Mouse (Mus musculus) ES-Bruce4 (cell line): ENCODE data around the gene Setdb1. TPM values are rescaled to one million over a fixed set of nuclear protein-coding genes. Genes with fewer than 3 reads are reported as not detected.

Source experiments
- H3K27ac ChIP-seq: 2 replicates; pipeline ENCODE4 v1.5.1; 2012; ENCODE audit warnings: low read length, inconsistent platforms; ENCODE audit not compliant: insufficient read depth
- H3K27me3 ChIP-seq: 2 replicates; pipeline ENCODE4 v1.6.1; 2012; ENCODE audit warnings: mild to moderate bottlenecking, low read length, inconsistent platforms; ENCODE audit not compliant: control insufficient read depth, poor library complexity, insufficient read depth, severe bottlenecking
- H3K36me3 ChIP-seq: 2 replicates; pipeline ENCODE4 v1.6.1; 2012; ENCODE audit warnings: inconsistent platforms, mild to moderate bottlenecking, low read length, moderate library complexity; ENCODE audit not compliant: control insufficient read depth, poor library complexity, insufficient read depth, severe bottlenecking
- H3K4me1 ChIP-seq: one replicate; pipeline ENCODE4 v1.8.1; 2011; ENCODE audit warnings: low read length; ENCODE audit not compliant: control insufficient read depth, insufficient read depth
- H3K4me3 ChIP-seq: 2 replicates; pipeline ENCODE4 v1.5.1; 2011; ENCODE audit warnings: low read depth, mild to moderate bottlenecking, low read length
- H3K9ac ChIP-seq: 2 replicates; pipeline ENCODE4 v1.6.1; 2012; ENCODE audit warnings: low read depth, mild to moderate bottlenecking, inconsistent platforms; ENCODE audit not compliant: poor library complexity, severe bottlenecking
- H3K9me3 ChIP-seq: replicated peaks from 2 replicates; pipeline ENCODE4 v1.6.1; 2012; ENCODE audit warnings: mild to moderate bottlenecking, low read length, inconsistent platforms; ENCODE audit not compliant: control insufficient read depth, poor library complexity, insufficient read depth, severe bottlenecking
- CTCF ChIP-seq: IDR thresholded peaks from one replicate; pipeline ENCODE4 v1.8.1; 2011; ENCODE audit warnings: low read depth, low read length
- EP300 ChIP-seq: IDR thresholded peaks from 2 replicates; pipeline ENCODE4 v1.6.1; 2011; ENCODE audit warnings: low read depth, low read length; ENCODE audit not compliant: insufficient read depth
- POLR2A ChIP-seq: IDR thresholded peaks from one replicate; pipeline ENCODE4 v1.8.1; 2011; ENCODE audit warnings: low read length; ENCODE audit not compliant: insufficient read depth
- polyA plus RNA-seq: library from polyadenylated mRNA; stranded (reverse); fragments of >200 nt; gene quantifications from 2 replicates; pipeline ENCODE4 v1.2.4, GENCODE M21; 2011; ENCODE audit warnings: low read depth; ENCODE audit not compliant: missing spikeins, insufficient read depth, insufficient read length

Gene Setdb1
- polyA plus RNA-seq, 1 experiment = 73.3 TPM

- Histone ChIP-seq H3K36me3 (no peaks in the 10 kb centered on the region), H3K9me3 (no peaks in the 10 kb centered on the region), H3K27me3 (no peaks in the 10 kb centered on the region), H3K27ac (peak overlapping the region; percentile 95), H3K9ac (peak overlapping the region; percentile 65), H3K4me1 (no peaks in the 10 kb centered on the region), H3K4me3 (peak overlapping the region; percentile 70)
- TF ChIP-seq POLR2A (no peak), EP300 (no peak), CTCF (no peak)
Observed at GRCm38 (mm10) chr3:95282381-95282864, 74.6 kb downstream of the Setdb1 start.

DNA sequence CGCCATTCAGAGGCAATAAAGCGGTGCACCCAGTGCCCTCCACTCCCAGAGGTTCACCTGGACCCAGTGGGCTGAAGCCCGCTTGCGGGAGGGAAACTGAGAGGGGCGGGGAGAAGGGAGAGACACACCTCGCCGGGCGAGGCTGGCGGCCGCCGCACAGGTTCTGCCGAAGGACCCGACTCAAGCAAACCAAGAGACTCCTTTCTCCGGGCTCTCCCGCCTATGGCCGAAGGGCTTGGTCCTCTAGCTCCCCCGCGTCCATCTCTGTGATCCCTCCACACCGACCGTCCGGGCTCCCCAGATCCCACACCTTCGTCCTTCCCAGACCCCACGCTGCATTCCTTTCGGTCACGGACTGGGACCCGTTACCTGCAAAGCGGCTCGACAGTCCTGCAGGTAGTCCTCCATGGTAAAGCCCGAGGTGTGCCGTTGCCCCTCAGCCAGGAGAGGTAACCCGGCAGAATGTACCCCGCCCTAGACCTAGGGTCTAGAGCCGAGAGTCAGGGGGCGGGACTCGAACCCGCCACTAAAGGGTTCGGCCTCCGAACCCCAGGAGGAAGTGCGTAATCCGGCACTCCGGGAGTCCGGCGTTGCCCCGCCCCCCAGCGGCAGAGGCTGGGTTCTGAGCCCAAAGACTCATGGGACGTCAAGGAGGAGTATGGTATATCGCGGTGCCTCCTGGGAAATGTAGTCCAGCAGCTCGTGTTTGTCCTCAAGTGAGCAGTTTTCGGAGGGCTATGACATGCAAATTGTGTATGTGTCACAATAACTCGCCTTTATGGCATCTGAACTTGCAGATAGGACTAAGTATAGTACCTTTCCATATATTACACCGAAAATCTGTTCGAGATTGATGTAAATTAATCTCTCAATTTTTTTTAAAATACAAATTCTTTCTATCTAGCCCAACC, 75.5 kb downstream of the Setdb1 start, which contains the start of the genes Mindy1 and Prune1:
Gene Mindy1, plus strand, starts transcription at position 130 of the 911 bp plus-strand sequence.
Gene Prune1, minus strand, starts transcription at position 861 of the 911 bp plus-strand sequence.
- Histone ChIP-seq H3K4me1 (peaks cover 2% of the 10 kb centered on the region), H3K4me3 (peak within 1 kb of the TSS; percentile 86), H3K27ac (peak within 1 kb of the TSS; percentile 95), H3K36me3 (no peaks in the 10 kb centered on the region), H3K9me3 (no peaks in the 10 kb centered on the region), H3K9ac (peak within 1 kb of the TSS; percentile 72), H3K27me3 (no peaks in the 10 kb centered on the region)
- TF ChIP-seq EP300 (no peak), CTCF (no peak), POLR2A (no peak)

DNA sequence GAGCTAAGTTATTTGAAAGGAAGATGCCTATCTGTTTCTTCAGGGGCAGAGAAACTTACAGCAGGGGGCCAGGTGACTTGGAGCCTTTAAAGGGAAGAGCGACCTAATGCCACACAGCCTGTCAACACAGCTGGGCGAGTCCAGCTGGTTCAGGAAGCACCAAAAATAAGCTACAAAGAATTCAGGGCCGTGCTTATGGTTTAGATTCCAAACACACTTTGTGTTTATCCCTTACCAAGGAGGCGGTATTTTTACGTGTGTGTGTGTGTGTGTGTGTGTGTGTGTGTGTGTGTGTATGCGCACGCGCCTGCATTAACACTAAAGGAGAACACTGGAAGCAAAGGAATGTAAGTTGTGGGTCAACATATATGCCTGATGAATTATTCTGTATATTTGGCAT, 76.3 kb downstream of the Setdb1 start:
- Histone ChIP-seq H3K27ac (peak overlapping the region; percentile 65), H3K36me3 (no peaks in the 10 kb centered on the region), H3K4me1 (peaks cover 2% of the 10 kb centered on the region), H3K4me3 (peak overlapping the region; percentile 86), H3K27me3 (no peaks in the 10 kb centered on the region), H3K9ac (peak overlapping the region; percentile 72), H3K9me3 (no peaks in the 10 kb centered on the region)
- TF ChIP-seq POLR2A (no peak), CTCF (no peak), EP300 (no peak)

GRCm38 (mm10) chr3:95277149-95277551, 79.9 kb downstream of the Setdb1 start:
- peaks cover 2% of the 10 kb centered on the region for H3K4me1 ChIP-seq
- TF ChIP-seq POLR2A (no peak), EP300 (no peak), CTCF (no peak)
- no peaks in the 10 kb centered on the region for H3K36me3 ChIP-seq
- H3K4me3 ChIP-seq = no peak overlapping the region
- H3K9ac ChIP-seq = no peak overlapping the region
- H3K9me3 ChIP-seq = no peaks in the 10 kb centered on the region
- H3K27ac ChIP-seq = peak overlapping the region; percentile 40
- no peaks in the 10 kb centered on the region for H3K27me3 ChIP-seq

DNA sequence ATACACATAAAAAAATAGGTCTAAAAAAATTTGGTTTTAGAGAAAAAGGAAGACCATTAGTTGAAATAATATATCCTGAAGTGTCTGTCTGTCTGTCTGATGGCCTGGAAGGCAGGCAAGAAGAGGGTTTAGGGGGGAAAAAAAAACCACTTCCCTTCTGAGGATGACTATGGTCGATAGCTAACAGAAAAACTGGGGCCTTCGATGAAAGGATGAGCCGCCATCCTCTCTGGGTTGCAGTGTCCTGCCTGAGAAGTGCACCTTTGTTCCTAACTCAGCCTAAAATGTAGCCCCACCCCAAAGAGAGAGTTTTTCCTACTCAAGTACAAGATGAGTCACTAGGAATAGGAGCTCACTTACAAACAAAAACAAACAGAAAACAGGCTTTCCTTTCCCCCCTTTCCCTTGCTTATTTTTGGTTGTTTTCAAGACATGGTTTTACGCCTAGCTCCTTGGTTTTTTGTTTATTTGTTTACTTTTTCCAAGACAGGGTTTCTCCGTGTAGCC, 80.5 kb downstream of the Setdb1 start:
- Histone ChIP-seq H3K4me1 (peaks cover 3% of the 10 kb centered on the region), H3K9ac (no peak overlapping the region), H3K4me3 (no peak overlapping the region), H3K9me3 (no peaks in the 10 kb centered on the region), H3K36me3 (no peaks in the 10 kb centered on the region), H3K27me3 (no peaks in the 10 kb centered on the region), H3K27ac (peak overlapping the region; percentile 40)
- TF ChIP-seq POLR2A (no peak), CTCF (no peak), EP300 (no peak)

DNA sequence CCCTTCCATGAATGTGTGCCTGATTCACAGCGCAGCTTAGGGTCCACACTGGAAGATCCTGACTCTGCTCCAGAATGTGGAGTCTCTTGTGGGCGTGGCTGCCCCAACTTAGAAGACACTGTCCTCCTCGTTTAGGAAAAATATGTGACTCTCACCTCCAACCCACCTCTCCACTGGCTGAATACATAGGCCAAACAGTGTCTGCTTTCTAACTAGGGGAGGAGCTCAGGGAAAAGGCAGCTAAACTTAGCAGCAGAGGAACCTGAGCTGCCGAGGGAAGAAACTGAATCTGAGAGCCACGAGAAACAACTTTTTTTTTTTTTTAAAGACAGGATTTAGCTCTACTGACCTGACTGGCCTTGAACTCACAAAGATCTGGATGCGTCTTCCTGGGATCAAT, 81.8 kb downstream of the Setdb1 start:
- H3K9me3 ChIP-seq = no peaks in the 10 kb centered on the region
- no peaks in the 10 kb centered on the region for H3K27me3 ChIP-seq
- no peak overlapping the region for H3K4me3 ChIP-seq
- H3K36me3 ChIP-seq = no peaks in the 10 kb centered on the region
- H3K27ac ChIP-seq = peak overlapping the region; percentile 40
- H3K4me1 ChIP-seq = peaks cover 4% of the 10 kb centered on the region
- TF ChIP-seq POLR2A = no peak
- TF ChIP-seq CTCF = no peak
- no peak for TF ChIP-seq EP300
- no peak overlapping the region for H3K9ac ChIP-seq
